Mouse (Mus musculus): ENCODE results near the gene Mfsd4a.

DNA sequence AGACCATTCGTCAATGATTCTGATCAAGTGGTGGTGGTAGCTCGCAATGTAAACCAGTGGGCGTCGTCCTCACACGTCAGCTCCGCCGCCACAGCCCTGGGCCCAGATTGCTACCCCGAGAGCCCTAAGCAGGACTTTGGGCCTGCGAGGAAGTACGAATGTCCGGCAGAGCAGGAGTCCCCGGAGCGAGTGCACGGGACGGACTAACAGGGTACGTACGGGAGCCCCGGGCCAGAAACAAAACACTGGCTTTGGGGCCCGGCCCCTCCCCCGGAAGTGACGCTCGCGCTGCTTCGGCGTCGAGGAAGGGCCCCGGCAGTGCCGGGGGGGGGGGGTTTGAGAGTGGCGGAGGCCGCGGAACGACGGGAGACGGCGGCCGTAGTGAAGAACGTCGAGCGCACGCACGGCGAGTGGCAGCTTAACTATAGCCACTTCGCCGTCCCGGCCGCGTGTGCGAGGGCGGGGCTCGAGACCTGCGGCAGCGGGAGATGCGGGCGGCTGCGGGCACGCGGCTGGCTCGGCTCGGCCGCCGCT is 60.5 kb downstream of the Mfsd4a start, which contains the start of gene Elk4:
- no peak for TF ChIP-seq CTCF (conservative IDR thresholded peaks at IDR 0.05; ENCODE audit: insufficient read depth, insufficient read length, low read depth, low read length)
- TF ChIP-seq POLR2A (IDR thresholded peaks at IDR 0.05; ENCODE audit: low read depth, low read length): peak; percentile 71
